Mouse (Mus musculus): Measurements from ENCODE around the gene Hspa14.

DNA sequence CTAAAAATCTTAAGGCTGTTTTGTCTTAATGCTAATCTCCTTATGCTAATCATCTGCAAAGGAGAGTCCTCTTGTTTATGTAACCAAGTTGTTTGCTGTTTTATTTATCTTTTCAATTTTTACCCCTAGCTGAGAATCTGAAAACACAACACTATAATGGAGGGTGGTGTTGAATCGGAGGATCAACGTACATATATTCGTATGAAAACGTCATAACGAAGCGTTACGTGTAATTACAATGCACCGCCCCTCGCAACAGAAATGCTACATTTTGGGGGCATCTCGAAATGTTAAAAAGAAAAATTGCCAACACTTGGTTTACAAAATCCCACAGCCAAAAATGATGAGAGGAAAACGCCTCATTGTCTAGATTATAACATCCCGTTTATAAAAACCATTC, 38.7 kb downstream of the Hspa14 start:
- TF ChIP-seq CTCF (IDR thresholded peaks at IDR 0.05; ENCODE audit: control insufficient read depth, insufficient read depth, insufficient read length) (no peak), USF1 (IDR thresholded peaks at IDR 0.05; ENCODE audit: low read depth) (no peak)

Data from C2C12 (cell line).